Mouse (Mus musculus) neural tube, postnatal 0 days (tissue): ENCODE data around the gene Mre11a. TPM values are rescaled to one million over a fixed set of nuclear protein-coding genes. Genes with fewer than 3 reads are reported as not detected.

Experiments used
- polyA plus RNA-seq: library from polyadenylated mRNA; unstranded; fragments of >200 nt; fragmentation: Nextera tagmentation; extraction: Ambion mirVana; gene quantifications from 2 replicates; pipeline ENCODE4 v1.2.1, GENCODE M21; 2015

Gene Mre11a
- polyA plus RNA-seq, result 6.8 and 8.0 TPM in 2 replicates

GRCm38 (mm10) chr9:14784039-14785002 lies at the start of gene Mre11a, which contains the start of gene Ankrd49:
TSS of gene Mre11a (plus strand) at chr9:14784654.
TSS of gene Ankrd49 (minus strand) at chr9:14784856.

GRCm38 (mm10) chr9:14740151-14740924 lies 44.1 kb upstream of the Mre11a start, which contains the start of gene Piwil4:
TSS of gene Piwil4 (minus strand) at chr9:14740733.

DNA sequence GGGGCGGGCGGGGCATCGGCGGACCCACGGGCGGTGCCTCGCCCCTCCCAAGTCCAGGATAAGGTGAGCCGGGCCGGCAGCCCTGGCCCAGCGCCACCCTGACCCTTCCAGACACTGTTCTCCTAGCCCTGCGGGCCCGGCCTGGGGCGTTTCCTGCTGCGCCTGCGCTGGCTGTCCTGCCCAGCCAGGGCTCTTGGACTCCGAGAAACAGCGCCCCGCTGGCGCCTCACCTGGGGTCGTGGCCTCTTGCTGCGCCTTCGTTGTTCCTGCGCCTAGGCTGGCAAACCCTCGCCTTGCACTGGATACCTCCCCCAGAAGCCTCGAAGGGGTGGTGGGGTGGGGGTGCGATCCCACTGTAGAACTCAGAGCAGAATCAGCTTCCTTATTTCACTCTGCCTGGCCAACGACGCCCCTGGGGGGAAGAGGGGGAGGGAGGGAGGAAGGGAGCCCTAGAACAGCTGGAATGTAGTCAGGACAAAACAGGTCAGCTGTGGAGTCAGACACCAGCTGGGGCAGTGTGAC lies 32.4 kb upstream of the Mre11a start, which contains the start of gene Fut4:
Gene Fut4 (minus strand): TSS at position 393 of the 522 bp plus-strand sequence.

DNA sequence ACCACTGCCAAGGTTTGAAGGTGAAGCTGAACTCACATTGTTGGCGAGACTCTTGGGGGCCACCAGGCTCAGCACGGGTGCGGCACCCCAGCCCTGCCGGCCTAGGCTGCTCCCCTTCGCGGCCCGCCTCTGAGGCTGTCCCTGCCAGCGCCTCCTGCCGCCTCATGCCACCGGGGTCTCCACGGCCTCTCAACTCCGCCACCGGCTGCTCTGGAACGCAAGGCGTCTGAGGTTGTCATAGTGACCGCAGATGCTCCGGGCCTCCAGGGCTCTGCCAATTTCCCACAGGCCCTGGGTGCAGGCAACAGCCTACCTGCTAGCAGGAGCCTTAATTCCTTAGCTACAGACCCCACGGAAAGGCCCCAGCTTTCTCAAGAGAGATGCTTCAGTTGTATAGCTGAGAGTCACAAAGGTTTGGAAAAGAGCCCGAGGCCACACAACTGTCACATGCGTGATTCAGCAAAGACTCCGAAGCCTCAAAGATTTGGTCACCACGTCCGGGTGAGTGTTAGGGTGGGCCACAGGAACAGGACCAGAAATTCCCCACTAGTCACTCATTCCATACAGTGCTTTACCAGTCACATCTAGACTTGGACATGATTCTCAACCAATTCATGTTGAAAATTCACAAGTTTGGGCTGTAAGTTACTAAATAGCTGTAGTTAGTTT lies 13.5 kb upstream of the Mre11a start, which contains the start of gene 1700012B09Rik:
Gene 1700012B09Rik (minus strand): TSS at position 228 of the 669 bp plus-strand sequence.

GRCm38 (mm10) chr9:14859868-14860639 lies 75.6 kb downstream of the Mre11a start, which contains the start of gene Gpr83:
TSS of gene Gpr83 (plus strand) at chr9:14860210.

Other genes with a start within 250 kb of the Mre11a start
- gene Amotl1, start 139.6 kb upstream of the Mre11a start, polyA plus RNA-seq, result 4.8 and 5.3 TPM in 2 replicates
- 0.39 and 0.50 TPM in 2 replicates for gene Piwil4, start 43.9 kb upstream of the Mre11a start, polyA plus RNA-seq
- 1.4 and 1.6 TPM in 2 replicates for gene Fut4, start 32.3 kb upstream of the Mre11a start, polyA plus RNA-seq
- gene 1700012B09Rik, start 13.6 kb upstream of the Mre11a start, polyA plus RNA-seq, result 1.7 and 2.4 TPM in 2 replicates
- gene Ankrd49, start 202 bp downstream of the Mre11a start, polyA plus RNA-seq, result 22.5 and 23.1 TPM in 2 replicates
- gene Gpr83, start 75.6 kb downstream of the Mre11a start, polyA plus RNA-seq, result 2.3 and 2.9 TPM in 2 replicates
- gene Izumo1r, start 119.3 kb downstream of the Mre11a start, polyA plus RNA-seq, result not detected in 2 replicates